Mouse (Mus musculus): Measurements from ENCODE around the gene Olfr1480.

Olfr1480 gene

GRCm38 (mm10) chr19:13527613-13528012, at the start of gene Olfr1480:
Gene Olfr1480, plus strand, starts transcription at chr19:13527913.
- DNase-seq (ENCODE audit: low read depth, low spot score) = no peak

- DNase-seq (ENCODE audit: low read depth, low spot score) = no peak
These were observed 47.6 kb upstream of the Olfr1480 start, which contains the start of gene Olfr1475 for GRCm38 (mm10) chr19:13480096-13480495. Gene Olfr1475, minus strand, starts transcription at chr19:13480196.

- DNase-seq (ENCODE audit: low read depth, low spot score) = no peak
These were observed 27.5 kb upstream of the Olfr1480 start, which contains the start of gene Olfr1477 for GRCm38 (mm10) chr19:13500246-13500645. Gene Olfr1477, plus strand, starts transcription at chr19:13500546.

All from 3T3-L1 (cell line).